Mouse (Mus musculus) liver, embryonic 11.5 days (tissue): ENCODE measurements around the gene Fxyd1. TPM values are rescaled to one million over a fixed set of nuclear protein-coding genes. Genes with fewer than 3 reads are reported as not detected.

ENCODE experiments used
- microRNA-seq: library from miRNA; unstranded; fragments of <30 nt; microRNA quantifications from one replicate; pipeline ENCODE4, GENCODE M21; 2017; ENCODE audit warnings: borderline number of aligned reads
- polyA plus RNA-seq: library from polyadenylated mRNA; unstranded; fragments of >200 nt; fragmentation: Nextera tagmentation; extraction: Ambion mirVana; gene quantifications from 2 replicates; pipeline ENCODE4 v1.2.1, GENCODE M21; 2014

The Fxyd1 gene
- polyA plus RNA-seq, 1 experiment from 2014 or later, result 35.8 TPM

Small RNA genes lying within 50 kb of the gene (microRNA-seq; reads per million reads assigned to microRNA genes)
- gene Mir7050, result not detected

Other genes starting within 250 kb of the Fxyd1 start
- gene Ffar2, start 233.4 kb downstream of the Fxyd1 start, polyA plus RNA-seq, result 0.36 and 0.47 TPM in 2 replicates
- gene Ffar3, start 201.0 kb downstream of the Fxyd1 start, polyA plus RNA-seq, result not detected in 2 replicates
- gene Ffar1, start 195.6 kb downstream of the Fxyd1 start, polyA plus RNA-seq, result not detected in 2 replicates
- gene Cd22, start 176.9 kb downstream of the Fxyd1 start, polyA plus RNA-seq, result 0.07 TPM in 1 of 2 replicates, not detected in the other
- 0.08 and 0.23 TPM in 2 replicates for gene Mag, start 142.3 kb downstream of the Fxyd1 start, polyA plus RNA-seq
- not detected in 2 replicates for gene Hamp2, start 132.5 kb downstream of the Fxyd1 start, polyA plus RNA-seq
- not detected in 2 replicates for gene Hamp, start 113.2 kb downstream of the Fxyd1 start, polyA plus RNA-seq
- gene Usf2, start 100.4 kb downstream of the Fxyd1 start, polyA plus RNA-seq, result 17.8 and 19.9 TPM in 2 replicates
- 39.7 and 43.0 TPM in 2 replicates for gene Lsr, start 83.7 kb downstream of the Fxyd1 start, polyA plus RNA-seq
- gene Fam187b, start 83.4 kb downstream of the Fxyd1 start, polyA plus RNA-seq, result 3.2 and 4.1 TPM in 2 replicates
- 28.1 and 31.1 TPM in 2 replicates for gene Fxyd5, start 14.7 kb downstream of the Fxyd1 start, polyA plus RNA-seq
- 1.9 and 2.6 TPM in 2 replicates for gene Fxyd7, start 5.7 kb downstream of the Fxyd1 start, polyA plus RNA-seq
- gene Lgi4, start 2.1 kb upstream of the Fxyd1 start, polyA plus RNA-seq, result 0.30 and 0.45 TPM in 2 replicates
- 1.2 and 1.7 TPM in 2 replicates for gene Fxyd3, start 19.5 kb upstream of the Fxyd1 start, polyA plus RNA-seq
- 36.6 and 38.3 TPM in 2 replicates for gene Hpn, start 58.1 kb upstream of the Fxyd1 start, polyA plus RNA-seq
- 0.57 and 1.0 TPM in 2 replicates for gene Scn1b, start 69.8 kb upstream of the Fxyd1 start, polyA plus RNA-seq
- gene Gramd1a, start 98.7 kb upstream of the Fxyd1 start, polyA plus RNA-seq, result 40.9 and 47.6 TPM in 2 replicates
- not detected in 2 replicates for gene Scgb2b2, start 233.3 kb upstream of the Fxyd1 start, polyA plus RNA-seq
- gene Scgb1b2, start 234.6 kb upstream of the Fxyd1 start, polyA plus RNA-seq, result not detected in 2 replicates